Mouse (Mus musculus) liver, adult 2 months (tissue): ENCODE measurements around the gene Itgad. TPM values are rescaled to one million over a fixed set of nuclear protein-coding genes. Genes with fewer than 3 reads are reported as not detected.

Experiments
- DNase-seq: peaks from one replicate; pipeline ENCODE4 v3.0.0-alpha.2; 2011; ENCODE audit warnings: low read depth, low spot score; ENCODE audit errors: extremely low read depth
- H3K27ac ChIP-seq: fragments of 200-500 bp; replicated peaks from 2 replicates; pipeline ENCODE4 v1.5.1; 2012; ENCODE audit warnings: low read depth, mild to moderate bottlenecking, control low read depth, inconsistent platforms, low read length; ENCODE audit not compliant: insufficient read depth
- H3K27me3 ChIP-seq: fragments of 200-500 bp; 2 replicates; pipeline ENCODE4 v1.6.1; 2012; ENCODE audit warnings: mild to moderate bottlenecking, moderate library complexity, low read length, inconsistent platforms; ENCODE audit not compliant: control insufficient read depth, insufficient read depth
- H3K36me3 ChIP-seq: fragments of 200-500 bp; 2 replicates; pipeline ENCODE4 v1.6.1; 2012; ENCODE audit warnings: low read length, inconsistent platforms; ENCODE audit not compliant: control insufficient read depth, insufficient read depth
- H3K4me1 ChIP-seq: fragments of 200-500 bp; 2 replicates; pipeline ENCODE4 v1.6.1; 2011; ENCODE audit warnings: low read length; ENCODE audit not compliant: control insufficient read depth, insufficient read depth
- H3K4me3 ChIP-seq: fragments of 200-500 bp; 2 replicates; pipeline ENCODE4 v1.5.1; 2011; ENCODE audit warnings: low read depth, mild to moderate bottlenecking, control low read depth, low read length, moderate library complexity; ENCODE audit not compliant: insufficient read depth
- H3K79me2 ChIP-seq: fragments of 200-500 bp; 2 replicates; pipeline ENCODE4 v1.6.1; 2012; ENCODE audit warnings: inconsistent platforms, mild to moderate bottlenecking, low read length, moderate library complexity; ENCODE audit not compliant: control insufficient read depth, insufficient read depth
- H3K9ac ChIP-seq: fragments of 200-500 bp; 2 replicates; pipeline ENCODE4 v1.6.1; 2012; ENCODE audit warnings: low read depth, mild to moderate bottlenecking, control low read depth, inconsistent platforms, low read length
- CTCF ChIP-seq: fragments of 200-500 bp; IDR thresholded peaks from 2 replicates; pipeline ENCODE4 v1.5.1; 2011; ENCODE audit warnings: low read depth, low read length, control low read depth
- POLR2A ChIP-seq: fragments of 200-500 bp; IDR thresholded peaks from 2 replicates; pipeline ENCODE4 v1.6.1; 2011; ENCODE audit warnings: low read length, control low read depth; ENCODE audit not compliant: insufficient read depth; ENCODE audit errors: extremely low read depth
- WGBS: fragments of 180-500 bp; shearing (Covaris S2); methylation state at CpG from one replicate; pipeline ENCODE4 v1.1.7; 2018; 5-methylcytosine and 5-hydroxymethylcytosine counted together
- polyA plus RNA-seq: library from polyadenylated mRNA; depleted of rRNA; stranded (reverse); fragments of >200 nt; gene quantifications from 2 replicates; pipeline ENCODE4 v1.2.3, GENCODE M21; 2012
- total RNA-seq: library from RNA; depleted of rRNA; stranded (reverse); fragments of >200 nt; gene quantifications from 2 replicates; pipeline ENCODE4 v1.2.3, GENCODE M21; 2014

The Itgad gene
- total and polyA plus RNA-seq, 2 experiments, result 0.02 to 0.09 TPM

DNA sequence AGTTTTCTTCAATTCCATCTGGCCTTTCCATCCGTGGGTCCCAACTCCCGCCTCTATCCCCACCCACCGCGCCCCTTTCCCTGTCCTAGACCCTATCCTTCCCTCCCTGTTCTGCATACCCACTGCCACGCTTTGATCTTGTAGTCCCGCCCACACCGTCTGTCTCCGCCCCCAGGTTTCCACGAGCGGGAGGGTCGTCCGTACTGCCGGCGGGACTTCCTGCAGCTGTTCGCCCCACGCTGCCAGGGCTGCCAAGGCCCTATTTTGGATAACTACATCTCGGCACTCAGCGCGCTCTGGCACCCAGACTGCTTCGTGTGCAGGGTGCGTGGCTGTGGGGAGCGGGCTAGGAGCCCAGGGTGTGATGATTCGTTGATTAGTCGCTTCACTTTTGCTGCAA lies 98.4 kb downstream of the Itgad start:
- TF ChIP-seq CTCF (no peak), POLR2A (no peak)
- Histone ChIP-seq H3K4me1 (0 out of 2 replicates have a peak, but pooled peaks cover 4% of the 10 kb centered on the region), H3K36me3 (no peaks in the 10 kb centered on the region; the same call in 1 of the 2 replicates), H3K4me3 (no peak overlapping the region), H3K9ac (no peak overlapping the region), H3K27me3 (peaks cover 11% of the 10 kb centered on the region; the same call in 1 of the 2 replicates), H3K79me2 (no peaks in the 10 kb centered on the region), H3K27ac (no peak overlapping the region)
- WGBS, result 27% methylated on average over 24 of the region's 24 CpGs
- DNase-seq, result no peak

DNA sequence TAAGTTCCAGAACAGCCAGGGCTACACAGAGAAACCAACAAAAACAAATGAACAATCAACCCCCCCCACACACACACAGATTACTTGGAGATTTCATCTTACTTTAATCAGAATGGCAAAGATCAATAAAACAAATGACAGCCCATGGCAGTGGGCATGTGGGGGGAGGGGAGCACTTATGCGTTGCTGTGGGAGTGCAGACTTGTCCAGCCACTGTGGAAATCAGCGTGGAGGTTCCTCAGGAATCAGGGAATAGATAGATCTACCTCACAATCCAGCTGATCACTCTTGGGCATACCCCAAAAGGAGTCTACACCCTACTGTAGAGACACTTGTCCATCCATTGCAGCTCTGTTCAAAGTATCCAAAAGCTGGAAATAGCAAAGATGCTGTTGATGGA lies 100.8 kb downstream of the Itgad start:
- no peak for TF ChIP-seq POLR2A
- TF ChIP-seq CTCF, result no peak
- Histone ChIP-seq H3K9ac (no peak overlapping the region), H3K4me1 (0 out of 2 replicates have a peak, but pooled peaks cover 4% of the 10 kb centered on the region), H3K27me3 (peaks cover 11% of the 10 kb centered on the region; the same call in 1 of the 2 replicates), H3K4me3 (no peak overlapping the region), H3K36me3 (no peaks in the 10 kb centered on the region; the same call in 1 of the 2 replicates), H3K27ac (no peak overlapping the region), H3K79me2 (no peaks in the 10 kb centered on the region)
- WGBS, result 47% methylated on average over 2 of the region's 2 CpGs
- no peak for DNase-seq

DNA sequence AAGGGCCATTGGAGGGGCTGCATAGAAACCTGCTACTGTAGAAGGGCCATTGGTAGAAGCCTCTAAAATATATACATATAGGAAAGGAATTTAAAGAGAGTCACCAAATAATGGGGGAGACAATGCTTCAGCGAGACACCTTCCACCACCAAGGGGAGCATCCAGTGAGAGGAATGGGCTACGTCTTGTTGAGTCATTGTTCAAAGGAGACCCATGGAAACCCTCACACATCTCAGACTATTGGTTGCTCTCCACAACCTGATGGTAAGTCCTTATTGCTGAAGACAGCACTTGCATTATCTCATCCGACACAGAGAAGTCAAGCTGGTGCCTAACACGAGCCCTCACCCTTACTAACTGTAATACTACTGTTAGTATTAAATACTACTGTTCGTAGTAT lies 101.6 kb downstream of the Itgad start:
- Histone ChIP-seq H3K27me3 (peaks cover 11% of the 10 kb centered on the region; the same call in 1 of the 2 replicates), H3K27ac (no peak overlapping the region), H3K4me1 (0 out of 2 replicates have a peak, but pooled peaks cover 4% of the 10 kb centered on the region), H3K36me3 (no peaks in the 10 kb centered on the region; the same call in 1 of the 2 replicates), H3K9ac (no peak overlapping the region), H3K79me2 (no peaks in the 10 kb centered on the region), H3K4me3 (no peak overlapping the region)
- no peak for DNase-seq
- TF ChIP-seq CTCF, result no peak
- TF ChIP-seq POLR2A, result no peak
- 86% methylated on average over 5 of the region's 5 CpGs for WGBS

DNA sequence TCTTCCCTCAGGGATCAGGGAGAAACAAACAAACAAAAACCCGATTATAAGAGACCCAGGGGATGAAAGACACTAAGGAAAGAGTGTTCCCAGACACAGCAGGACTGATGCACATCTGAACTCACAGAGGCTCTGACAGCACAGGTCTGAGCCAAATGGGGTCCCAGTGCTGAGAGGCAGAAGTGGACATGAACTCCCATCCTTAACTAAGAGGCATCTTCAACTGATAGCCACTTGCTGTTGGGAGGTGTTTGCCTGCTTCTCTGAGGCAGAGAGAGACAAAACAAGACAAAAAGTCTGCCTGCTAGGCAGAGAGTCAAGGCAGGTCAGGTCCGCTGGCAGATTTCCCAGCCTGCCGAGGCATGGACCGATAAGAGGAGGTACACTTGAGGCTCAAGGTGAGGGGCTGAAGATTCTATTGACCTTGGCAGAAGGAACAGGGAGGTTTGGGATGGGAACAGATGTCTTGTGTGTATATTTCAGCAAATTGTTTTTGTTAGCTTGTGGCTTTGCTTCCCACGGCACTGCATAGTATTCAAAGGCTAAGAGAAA lies 102.7 kb downstream of the Itgad start:
- Histone ChIP-seq H3K9ac (no peak overlapping the region), H3K4me1 (0 out of 2 replicates have a peak, but pooled peaks cover 4% of the 10 kb centered on the region), H3K27me3 (peaks cover 11% of the 10 kb centered on the region; the same call in 1 of the 2 replicates), H3K36me3 (no peaks in the 10 kb centered on the region), H3K79me2 (no peaks in the 10 kb centered on the region), H3K27ac (no peak overlapping the region), H3K4me3 (no peak overlapping the region)
- TF ChIP-seq POLR2A (no peak), CTCF (no peak)
- no peak for DNase-seq
- 36% methylated on average over 5 of the region's 5 CpGs for WGBS

DNA sequence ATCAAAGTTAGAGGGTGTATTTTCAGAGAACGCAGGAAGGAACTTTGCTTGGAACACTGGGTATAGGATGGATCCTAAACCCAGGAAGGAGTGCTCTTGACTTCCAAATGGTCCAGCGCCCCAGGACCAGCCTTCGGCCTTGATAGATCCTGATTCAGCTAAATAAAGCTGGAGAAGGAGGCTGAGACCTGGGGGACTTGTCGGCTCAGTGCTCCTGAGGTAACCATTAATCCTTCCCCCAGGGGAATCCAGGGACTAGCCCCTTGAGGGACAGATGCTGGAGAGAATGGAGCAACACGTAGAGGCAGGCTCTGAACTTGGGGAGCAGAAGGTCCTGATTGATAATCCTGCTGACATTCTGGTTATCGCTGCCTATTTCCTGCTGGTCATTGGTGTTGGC lies 111.2 kb downstream of the Itgad start, which contains the start of gene Slc5a2:
Slc5a2 (plus strand) TSS at position 247 of the 400 bp plus-strand sequence.
- H3K27me3 ChIP-seq, result no peaks in the 10 kb centered on the region
- H3K36me3 ChIP-seq, result no peaks in the 10 kb centered on the region
- no peaks in the 10 kb centered on the region for H3K79me2 ChIP-seq
- DNase-seq, result no peak
- H3K4me1 ChIP-seq, result no peaks in the 10 kb centered on the region
- no peak within 1 kb of the TSS for H3K9ac ChIP-seq
- 83% methylated on average over 6 of the region's 6 CpGs for WGBS
- TF ChIP-seq CTCF, result no peak
- no peak for TF ChIP-seq POLR2A
- no peak within 1 kb of the TSS for H3K4me3 ChIP-seq
- H3K27ac ChIP-seq, result no peak within 1 kb of the TSS

DNA sequence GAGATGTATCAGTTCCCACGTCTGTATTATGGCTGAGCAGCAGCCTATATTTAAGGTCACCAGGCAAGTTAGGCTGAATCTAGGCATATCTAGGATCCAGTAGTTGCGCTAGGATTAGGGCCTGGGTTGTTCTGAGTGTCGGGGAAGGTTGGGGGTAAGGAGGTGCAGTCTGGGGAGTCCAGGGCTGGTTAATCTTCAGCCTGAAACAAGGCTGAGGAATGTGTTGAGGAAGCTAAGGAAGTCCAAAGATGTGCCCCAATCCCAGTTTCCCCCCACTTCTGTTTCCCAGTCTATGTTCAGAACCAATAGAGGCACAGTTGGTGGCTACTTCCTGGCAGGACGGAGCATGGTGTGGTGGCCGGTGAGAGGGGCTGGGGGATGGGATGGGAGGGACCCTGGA lies 111.9 kb downstream of the Itgad start:
- Histone ChIP-seq H3K79me2 (no peaks in the 10 kb centered on the region), H3K36me3 (no peaks in the 10 kb centered on the region), H3K27me3 (no peaks in the 10 kb centered on the region), H3K27ac (no peak overlapping the region), H3K4me3 (no peak overlapping the region), H3K4me1 (no peaks in the 10 kb centered on the region), H3K9ac (no peak overlapping the region)
- no peak for TF ChIP-seq POLR2A
- TF ChIP-seq CTCF, result no peak
- WGBS, result 72% methylated on average over 5 of the region's 5 CpGs
- DNase-seq, result no peak
